Mouse (Mus musculus) mature B cell (primary cell): ENCODE results near the gene Mib2.
"Not testable (repeated sequence)": the region's sequence is repeated elsewhere in the genome, so short reads cannot be mapped to it uniquely, and the experiment has no call there.

Experiments used
- in situ Hi-C: fragments of 300-500 bp; cut with MboI; formaldehyde crosslinking; loops from 2 replicates; pipeline ENCODE4 v1.14.3; 2019

The Mib2 gene

GRCm38 (mm10) chr4:155670236-155670635 is 1.2 kb upstream of the Mib2 start:
- in situ Hi-C loops, result not testable (repeated sequence)

DNA sequence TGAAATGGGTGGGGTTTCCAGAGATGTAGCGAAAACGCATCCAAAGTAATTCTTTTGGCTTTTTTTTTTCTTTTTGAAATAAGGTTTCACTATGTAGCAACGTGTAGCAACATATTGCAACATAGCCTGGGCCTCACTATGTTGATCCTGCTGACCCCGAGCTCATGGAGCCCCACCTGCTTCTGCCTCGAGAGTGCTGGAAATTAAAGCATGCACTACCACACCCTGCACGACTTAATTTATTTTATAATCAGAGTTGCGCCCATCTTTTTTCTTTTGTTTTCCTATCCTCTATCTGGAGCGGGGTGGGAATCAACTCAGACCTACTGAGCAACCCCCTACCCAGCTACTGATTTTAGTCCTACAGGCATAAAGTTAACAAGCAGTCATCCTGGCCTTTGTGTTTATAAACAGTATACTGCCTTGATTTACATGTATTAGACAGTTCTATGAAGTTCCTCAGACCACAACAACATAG is 639 bp upstream of the Mib2 start:
- in situ Hi-C loops, result no loop called here

- in situ Hi-C loops, result no loop called here
These were observed 2.1 kb downstream of the Mib2 start for GRCm38 (mm10) chr4:155666903-155667302.

DNA sequence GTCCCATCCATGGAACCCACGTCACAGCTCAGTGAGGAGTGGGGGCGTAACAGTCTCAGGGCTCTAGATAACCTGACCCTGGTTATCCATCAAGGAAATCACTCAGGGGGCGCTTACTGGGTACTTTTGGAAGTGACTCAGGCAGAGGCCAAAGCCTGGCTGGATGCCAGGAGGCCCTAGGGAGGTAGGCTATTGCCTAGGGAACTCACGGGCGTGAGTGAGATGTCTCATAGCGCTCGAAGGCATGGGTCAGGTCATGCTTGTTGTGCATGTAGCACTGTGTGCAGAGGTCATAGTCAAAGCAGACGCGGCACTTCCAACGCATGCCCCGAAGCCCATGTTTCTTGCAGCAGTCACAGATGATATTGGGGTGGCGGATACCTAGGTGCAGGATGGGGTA is 8.4 kb downstream of the Mib2 start:
- in situ Hi-C loops, result no loop called here

GRCm38 (mm10) chr4:155658961-155659360 is 10.0 kb downstream of the Mib2 start:
- in situ Hi-C loops, result no loop called here

DNA sequence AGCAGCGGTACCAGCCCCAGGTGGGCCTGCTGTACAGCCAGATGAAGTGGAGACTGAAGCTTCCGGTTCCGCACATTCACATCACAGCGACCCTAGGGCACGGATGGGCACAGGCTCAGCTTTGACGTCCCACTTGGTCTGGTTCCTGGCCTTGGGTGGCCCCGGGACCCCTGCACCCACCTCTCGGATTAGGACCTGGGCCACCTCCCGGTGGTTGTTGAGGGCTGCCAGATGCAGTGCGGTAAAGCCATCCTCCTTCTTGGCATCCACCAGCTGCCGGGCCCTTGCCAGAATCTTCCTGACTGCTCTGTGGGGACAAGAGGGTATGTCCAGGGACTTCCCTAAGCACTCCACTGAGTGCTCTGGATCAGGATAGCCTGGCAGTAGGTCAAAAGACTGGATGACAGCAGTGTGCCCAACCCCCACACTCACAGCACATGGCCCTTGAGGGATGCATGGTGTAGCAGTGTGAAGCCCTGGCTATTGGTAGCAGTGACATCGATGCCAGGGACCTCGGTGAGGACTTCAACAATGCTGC is 12.7 kb downstream of the Mib2 start:
- in situ Hi-C loops, result no loop called here

DNA sequence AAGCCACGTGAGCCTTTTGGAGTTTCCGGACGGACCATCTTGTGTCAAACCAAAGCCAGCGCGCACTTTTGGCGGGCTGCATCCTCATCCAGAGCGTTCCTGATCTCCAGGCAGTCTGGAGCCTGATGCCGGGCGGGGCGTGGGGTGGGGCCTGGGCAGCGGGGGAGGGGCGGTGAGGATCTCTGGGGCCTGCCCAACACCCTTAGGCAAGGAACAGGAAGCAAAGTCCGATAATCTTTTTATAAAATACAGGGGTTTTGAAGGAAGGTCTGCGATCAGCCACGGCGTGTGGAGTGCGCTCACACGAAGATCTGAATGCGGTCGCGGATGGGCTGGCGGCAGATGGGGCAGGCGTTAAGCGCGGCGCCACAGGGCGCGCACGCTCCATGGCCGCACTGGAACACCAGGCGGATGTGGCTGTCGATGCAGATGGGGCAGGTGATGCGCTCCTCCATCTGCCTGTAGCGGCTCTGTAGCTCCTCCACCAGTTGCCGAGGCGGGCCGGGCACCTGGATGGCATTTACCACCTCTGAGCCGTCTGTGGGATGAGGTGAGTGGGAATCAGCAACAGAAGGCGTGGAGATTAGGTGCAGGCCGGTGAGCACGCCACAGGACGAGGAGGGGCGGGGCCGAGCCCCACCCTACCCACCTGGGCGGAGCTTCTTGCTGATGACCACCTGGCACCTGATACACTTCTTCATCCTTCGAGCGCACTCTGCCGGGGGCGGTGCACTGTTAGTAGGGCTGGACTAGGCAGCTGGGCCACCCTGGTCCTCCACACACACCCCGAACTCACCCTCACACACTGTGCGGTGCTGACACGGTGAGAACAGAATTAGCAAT is 14.3 kb downstream of the Mib2 start:
- in situ Hi-C loops, result no loop called here

DNA sequence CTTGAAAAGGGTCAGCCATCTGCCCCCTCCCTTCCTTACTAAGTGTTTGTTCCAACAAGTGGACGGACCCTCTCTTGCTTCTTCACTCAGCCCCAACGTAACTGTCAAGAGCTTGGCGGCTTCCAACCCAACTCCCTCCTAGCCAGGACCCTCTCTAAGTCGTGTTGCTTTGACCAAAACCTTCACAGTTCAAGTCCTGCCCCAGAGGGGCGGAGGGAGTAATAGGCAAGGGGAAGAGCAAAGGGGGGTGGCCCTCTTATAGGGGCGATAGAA is 14.9 kb downstream of the Mib2 start:
- in situ Hi-C loops, result no loop called here

DNA sequence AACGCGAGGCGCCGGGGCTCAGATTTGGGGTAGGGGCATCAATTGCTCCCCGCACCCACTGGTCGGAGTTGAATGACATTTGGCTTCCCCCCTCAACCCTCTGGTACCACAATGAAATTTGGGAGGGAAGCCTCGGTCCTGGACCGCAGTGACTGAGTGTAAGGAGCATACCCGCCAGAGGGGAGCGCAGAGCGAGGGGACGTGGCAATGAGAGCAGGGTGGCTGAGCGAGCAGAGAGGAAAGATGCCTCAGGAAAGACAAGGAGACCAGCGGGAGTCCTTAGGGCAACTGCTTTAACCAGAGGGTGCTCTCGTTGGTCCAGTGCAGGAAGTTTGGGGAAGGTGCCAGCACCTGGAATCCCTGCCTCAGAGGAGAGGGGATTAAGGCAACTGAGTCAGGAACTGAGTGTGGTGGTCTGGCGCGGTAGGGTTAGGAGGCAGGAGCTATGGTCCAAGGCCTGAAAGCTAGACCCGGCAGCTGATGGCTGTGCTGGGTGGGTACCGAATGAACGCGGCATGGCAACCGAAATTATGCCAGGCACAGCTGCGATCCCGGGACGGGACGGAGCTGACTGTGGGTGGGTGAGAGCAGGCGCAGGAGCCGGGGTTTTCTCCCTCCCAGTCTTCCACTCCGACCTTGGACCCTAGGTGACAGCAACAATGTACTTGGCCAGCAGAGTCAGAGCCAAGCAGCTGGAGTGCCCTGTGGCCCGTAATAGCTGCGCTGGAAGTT is 15.4 kb downstream of the Mib2 start:
- in situ Hi-C loops, result no loop called here

DNA sequence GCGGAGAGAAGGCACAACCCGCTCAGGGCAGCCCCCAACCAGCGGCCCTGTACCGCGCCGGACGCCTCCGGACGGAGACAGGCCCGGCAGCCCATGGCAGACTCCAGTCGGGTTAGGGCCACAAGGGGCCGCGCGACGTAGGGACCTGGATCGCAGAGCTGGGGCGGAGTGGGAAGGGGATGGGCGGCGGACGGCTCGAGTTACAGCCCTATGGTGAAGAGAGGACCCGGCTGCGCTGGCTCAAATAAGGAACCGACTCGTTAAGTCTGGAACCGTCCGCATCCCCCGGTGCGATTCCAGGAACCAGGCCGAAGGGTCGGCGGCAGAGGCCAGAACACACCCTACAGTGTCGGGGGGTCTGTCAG is 15.9 kb downstream of the Mib2 start, which contains the start of gene Mmp23:
TSS of gene Mmp23 (minus strand) at position 299 of the 365 bp plus-strand sequence.
- in situ Hi-C loops, result no loop called here

GRCm38 (mm10) chr4:155652283-155653085 is 16.5 kb downstream of the Mib2 start:
- in situ Hi-C loops, result no loop called here

GRCm38 (mm10) chr4:155651553-155652269 is 17.3 kb downstream of the Mib2 start:
- in situ Hi-C loops, result no loop called here

- in situ Hi-C loops, result no loop called here
These were observed 19.6 kb downstream of the Mib2 start for GRCm38 (mm10) chr4:155649355-155649754.

- in situ Hi-C loops, result no loop called here
These were observed 23.3 kb downstream of the Mib2 start for GRCm38 (mm10) chr4:155645721-155646120.

- in situ Hi-C loops, result not testable (repeated sequence)
These were observed 23.7 kb downstream of the Mib2 start, which contains the start of gene Gm10563 for GRCm38 (mm10) chr4:155645308-155645707. TSS of gene Gm10563 (minus strand) at chr4:155645408.

DNA sequence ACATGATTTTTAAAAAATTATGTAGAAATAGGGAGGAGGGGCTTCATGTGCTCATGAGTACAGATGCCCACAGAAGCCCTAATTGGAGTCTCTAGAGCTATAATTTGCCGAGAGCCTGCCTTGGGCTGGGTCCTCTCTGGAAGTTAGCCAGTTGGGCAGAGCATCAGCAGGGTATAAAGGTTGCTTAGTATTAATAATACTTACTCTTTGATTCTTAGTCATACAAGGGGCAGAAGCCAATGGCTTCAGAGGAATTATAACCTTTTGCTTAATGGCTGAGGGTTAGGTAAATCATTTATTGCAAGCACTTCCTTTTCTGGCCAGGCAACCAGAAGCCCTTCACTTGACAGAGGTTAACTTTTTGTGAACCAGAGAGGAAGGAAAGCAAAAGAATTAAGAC is 25.5 kb downstream of the Mib2 start:
- in situ Hi-C loops, result no loop called here

DNA sequence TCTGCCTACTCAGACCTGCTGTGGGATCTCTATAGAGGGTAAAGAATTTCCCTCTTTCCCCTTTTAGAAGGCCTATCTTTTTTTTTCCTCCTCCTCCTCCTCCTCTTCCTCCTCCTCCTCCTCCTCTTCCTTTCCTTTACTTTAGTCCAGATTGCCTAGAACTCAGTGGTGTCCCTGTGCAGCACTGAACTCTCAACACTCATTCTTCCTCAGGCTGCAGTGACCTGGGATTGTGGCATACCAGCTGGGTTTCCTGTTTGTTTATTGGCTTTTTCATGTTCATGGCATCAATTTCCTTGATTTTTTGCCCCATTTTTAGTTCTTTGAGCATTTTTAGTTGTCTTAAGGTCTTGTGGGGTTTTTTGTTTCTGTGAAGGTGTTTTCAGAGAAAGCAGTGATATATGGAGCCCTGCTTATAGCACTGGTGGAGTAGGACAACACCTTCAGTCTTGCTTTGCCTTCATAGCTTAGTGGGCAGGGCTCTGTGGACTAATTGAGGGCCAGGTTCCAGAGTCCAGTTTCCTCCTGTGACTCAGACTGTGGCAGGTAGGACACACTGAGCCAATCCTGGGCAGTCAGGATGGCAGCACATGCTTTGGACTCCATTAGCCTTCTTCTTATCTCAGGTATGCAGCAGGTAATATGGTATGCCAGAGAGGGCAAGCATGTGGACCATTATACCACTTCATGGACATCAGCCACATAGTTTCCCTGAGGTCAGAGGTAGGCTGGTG is 33.1 kb downstream of the Mib2 start:
- in situ Hi-C loops, result no loop called here

- in situ Hi-C loops, result no loop called here
These were observed 38.7 kb downstream of the Mib2 start for GRCm38 (mm10) chr4:155630267-155630666.

DNA sequence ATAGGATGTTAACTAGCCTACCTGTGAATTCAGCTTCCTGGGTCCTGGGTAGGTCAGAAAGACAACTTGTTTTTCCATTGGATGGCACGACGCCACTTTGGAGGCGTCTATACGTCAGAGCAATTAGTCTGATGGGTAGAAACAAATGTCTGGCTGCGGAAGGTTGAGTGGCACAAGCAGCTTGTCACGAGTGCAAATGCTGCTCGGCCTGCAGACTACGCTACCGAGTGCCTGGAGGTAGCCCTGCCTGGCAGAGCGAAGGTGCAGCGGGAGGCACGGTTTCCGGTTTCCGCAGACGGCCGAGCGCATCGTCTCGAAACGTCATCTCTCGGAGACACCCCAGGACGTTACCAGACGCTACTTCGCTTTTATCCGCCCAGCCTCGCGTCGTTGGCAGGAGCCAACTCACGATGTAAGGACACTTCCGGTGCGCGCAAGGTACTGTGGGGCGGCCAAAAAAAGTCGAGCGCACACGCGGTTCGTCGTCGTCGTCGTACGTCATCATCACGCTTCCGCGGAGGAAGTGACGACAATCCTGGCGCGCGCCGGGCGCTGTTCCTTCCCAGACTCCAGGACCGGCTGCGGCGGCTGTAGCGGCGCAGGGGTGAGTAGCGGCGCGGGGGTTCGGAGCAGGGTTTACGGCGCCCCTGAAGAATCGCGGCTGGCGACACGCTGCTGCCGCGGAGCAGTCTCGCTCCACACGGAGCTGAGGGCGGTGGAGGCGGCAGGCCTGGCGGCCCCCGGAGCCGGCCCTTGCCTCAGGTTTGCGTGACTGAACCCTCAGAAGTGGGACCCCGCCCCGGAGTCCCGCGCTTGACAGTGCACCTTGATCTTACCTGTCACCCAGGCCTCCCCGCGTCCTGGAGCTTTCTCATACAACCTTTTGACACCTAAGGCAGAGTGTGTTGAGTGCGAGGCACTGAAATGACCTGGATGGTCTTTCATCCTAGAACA is 44.4 kb downstream of the Mib2 start, which contains the start of gene Cdk11b:
TSS of gene Cdk11b (plus strand) at position 517 of the 954 bp plus-strand sequence.
- in situ Hi-C loops, result no loop called here
